Mouse (Mus musculus): ENCODE measurements around the gene Abcc4. TPM values are rescaled to one million over a fixed set of nuclear protein-coding genes. Genes with fewer than 3 reads are reported as not detected.
"Not testable (repeated sequence)": the region's sequence is repeated elsewhere in the genome, so short reads cannot be mapped to it uniquely, and the experiment has no call there.

Gene Abcc4
- total RNA-seq, 2 experiments from 2014 or later: 10.7 to 11.6 TPM

DNA sequence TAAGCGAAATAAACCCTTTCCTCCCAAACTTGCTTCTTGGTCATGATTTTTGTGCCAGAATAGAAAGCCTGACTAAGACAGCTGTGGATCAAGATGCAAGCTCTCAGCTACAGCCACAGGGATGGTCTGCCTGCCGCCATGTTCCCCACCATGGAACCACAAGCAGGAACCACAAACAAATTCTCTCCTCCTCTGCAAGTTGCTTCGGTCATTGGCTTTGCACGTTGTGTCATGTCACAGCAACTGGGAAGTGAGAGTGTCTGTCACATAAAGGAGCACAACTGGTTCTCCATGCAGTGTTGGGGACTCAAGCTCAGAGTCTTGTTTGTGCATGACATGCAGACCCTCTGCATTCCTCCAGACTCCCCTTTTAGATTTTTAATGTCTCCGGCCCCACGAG is 20.4 kb downstream of the Abcc4 start:
- intact Hi-C loops (cut with DNase I): no loop called here
- no peak for DNase-seq

DNA sequence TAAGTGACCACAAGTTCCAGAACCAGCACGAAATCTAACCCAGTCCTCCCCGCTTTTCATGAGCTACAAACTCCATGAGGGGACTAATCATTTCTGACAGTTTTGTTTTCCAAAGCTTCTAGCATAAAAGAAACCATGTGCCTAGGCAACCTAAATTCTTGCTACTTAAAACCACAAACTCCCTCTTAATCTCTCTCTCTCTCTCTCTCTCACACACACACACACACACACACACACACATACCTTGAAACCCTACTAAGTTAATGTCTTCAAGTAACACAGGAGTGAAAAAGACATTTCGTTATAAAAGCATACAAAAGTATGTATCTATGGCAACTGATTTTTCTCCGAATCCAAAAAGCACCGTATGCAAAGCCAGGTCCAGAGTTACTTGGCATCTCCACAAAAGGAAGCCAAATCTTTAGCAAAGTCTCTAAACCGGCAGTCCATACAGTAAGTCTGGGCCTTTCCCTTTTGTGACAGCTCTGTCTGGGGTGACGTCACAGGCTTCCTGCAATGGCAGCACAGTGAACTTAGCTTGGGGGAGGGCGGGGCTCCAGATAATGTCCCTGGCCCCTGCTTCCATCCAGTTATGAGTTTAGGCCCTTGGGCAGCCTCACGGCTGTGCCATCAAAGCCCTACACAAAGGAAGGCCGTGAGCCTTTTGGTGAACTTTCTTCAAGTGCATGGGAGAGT is 23.5 kb downstream of the Abcc4 start:
- DNase-seq: no peak
- intact Hi-C loops (cut with DNase I): loop anchor here (5.0 kb wide), 1 partner anchor 45 kb away; no protein-coding TSS in a partner anchor

DNA sequence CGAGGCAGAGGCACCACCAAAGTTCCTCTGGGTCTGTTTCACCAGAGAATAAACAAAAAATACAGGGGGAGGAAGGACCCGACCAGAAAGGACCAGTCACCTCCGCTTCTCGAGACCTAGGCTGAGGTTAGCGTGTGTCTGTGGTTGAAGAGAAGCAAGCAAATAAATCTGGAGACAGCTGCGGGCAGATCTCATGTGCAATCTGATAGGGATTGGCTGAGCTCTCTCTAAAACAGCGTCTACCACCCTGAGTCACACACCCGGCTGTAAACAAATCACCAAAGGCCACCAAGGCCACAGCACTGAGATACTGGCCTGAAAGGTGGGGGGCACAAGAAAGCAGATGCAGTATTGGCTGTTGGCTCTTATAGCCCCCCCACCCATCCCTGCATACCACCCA is 24.9 kb downstream of the Abcc4 start:
- DNase-seq: no peak
- intact Hi-C loops (cut with DNase I): loop anchor here (5.0 kb wide), 1 partner anchor 44 kb away; no protein-coding TSS in a partner anchor

DNA sequence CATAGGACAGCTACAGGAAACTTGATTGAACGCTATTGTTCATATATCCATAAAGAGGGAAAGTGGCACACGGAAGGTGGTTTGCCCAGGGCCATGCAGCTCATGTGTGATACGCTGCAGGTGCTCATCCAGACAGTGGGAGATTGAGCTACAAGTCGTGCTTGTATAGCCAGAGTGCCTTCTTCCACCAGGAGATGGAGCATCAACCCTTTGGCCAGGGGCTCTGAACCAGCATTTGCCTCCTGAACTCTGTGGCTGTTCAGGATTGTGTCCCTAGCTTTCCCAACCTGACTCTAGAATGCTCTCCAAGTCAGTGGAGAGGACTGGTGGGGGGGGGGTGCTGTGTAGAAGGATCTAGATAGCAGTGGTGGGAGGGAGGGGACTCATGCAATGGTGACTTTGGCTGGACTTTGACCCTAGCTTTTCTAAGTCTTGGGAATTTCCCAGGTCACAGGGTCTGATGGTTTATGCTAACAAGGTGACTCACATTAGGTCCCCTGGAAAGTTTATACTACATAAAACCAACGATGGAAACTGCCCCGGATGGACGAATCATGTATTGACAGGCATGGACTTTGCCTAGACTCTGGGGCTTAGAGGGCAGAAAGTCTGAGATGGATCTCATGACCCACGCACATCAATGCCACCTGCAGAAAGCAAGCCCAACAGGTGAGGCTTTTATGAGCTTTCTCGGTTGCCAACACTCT is 27.6 kb downstream of the Abcc4 start:
- intact Hi-C loops (cut with DNase I): no loop called here
- no peak for DNase-seq

DNA sequence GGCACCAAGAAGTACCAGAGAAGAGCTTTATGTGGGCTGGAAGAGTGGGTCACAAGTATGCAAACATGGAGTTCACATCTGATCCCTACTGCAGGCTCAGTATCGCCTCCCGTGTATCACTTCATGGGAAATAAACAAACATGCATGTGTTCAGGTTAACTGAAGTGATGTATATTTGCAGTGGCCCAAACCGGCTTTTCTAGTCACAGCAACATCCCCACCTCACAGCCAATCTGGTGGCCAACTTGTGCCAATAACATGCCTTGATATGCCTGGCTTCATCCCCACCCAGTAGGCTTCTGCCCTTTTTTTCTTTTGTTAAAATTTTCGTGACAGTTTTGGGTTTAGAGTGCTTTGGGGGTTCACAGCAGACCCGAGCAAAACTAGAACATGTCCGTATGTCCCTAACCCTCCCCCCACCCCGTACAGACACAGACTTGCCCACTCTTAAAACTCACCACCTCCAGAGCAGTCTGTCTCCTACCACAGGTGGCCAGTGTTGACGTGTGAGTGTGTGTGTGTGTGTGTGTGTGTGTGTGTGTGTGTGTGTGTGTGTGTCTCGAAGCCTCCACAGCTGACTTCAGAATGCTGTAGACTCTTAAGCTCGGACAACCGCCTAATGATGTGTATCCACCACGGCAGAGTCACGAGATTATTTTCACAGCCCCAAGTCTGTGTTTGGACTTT is 29.6 kb downstream of the Abcc4 start:
- intact Hi-C loops (cut with DNase I): no loop called here
- DNase-seq: no peak

DNA sequence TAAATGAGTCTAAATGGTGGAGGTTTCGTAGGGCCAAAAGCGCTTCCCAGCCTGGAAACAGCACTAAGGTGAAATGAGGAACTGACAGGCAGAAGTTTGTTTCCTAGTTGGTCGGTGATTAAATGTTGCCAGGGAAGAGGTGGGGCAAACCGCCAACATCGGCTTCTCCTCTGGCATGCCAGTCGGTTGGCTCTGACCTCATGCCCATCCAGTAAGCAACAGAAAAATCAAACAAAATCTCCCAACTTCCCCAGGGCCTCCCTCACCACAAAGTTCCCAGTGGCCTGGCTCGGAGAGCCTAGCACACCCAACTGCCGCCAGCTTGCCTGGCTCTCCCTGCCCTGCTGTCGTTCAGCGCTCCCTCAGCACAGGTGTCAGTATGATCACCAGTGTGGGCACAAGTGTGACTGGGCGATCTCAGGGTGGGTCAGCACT is 31.3 kb downstream of the Abcc4 start:
- intact Hi-C loops (cut with DNase I): no loop called here
- DNase-seq: no peak

DNA sequence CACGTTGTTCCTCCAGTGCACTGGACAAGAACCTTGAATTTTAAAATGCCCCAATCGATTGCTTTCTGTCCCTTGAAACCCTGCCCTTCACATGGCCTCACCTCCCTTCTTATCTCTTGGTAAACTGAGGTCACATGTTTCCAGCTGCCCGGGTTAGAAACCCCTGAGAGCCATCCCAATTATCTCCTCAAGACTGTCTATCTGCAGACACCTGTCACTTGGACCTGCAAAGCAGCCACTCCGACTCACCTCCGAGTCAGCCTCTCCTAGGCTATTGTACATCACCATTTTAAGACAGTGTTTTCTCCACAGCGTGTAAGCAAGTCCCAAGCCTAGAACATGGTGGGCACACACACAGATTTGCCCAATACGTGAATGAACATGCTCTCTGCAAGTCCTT is 31.8 kb downstream of the Abcc4 start:
- intact Hi-C loops (cut with DNase I): no loop called here
- DNase-seq: no peak

DNA sequence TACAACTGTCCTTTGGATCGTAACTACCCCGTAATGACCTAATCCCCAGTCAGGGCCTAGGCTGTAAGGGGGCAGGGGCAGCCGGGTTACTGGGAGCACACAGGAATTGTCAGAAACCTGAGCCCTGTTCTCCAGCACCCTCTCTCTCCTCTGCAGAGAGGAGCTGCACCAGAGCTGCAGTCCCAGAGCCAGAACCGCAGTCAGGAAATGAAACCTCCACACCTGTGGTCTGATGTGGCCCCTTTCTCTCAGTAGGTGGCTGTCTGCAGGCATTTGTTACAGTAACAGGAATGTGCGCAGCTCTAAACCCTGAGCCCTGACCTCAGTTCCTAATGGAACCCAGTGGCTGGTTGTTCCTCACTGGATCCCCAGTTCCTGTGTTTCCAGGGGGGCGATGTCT is 32.5 kb downstream of the Abcc4 start:
- DNase-seq: no peak
- intact Hi-C loops (cut with DNase I): no loop called here

DNA sequence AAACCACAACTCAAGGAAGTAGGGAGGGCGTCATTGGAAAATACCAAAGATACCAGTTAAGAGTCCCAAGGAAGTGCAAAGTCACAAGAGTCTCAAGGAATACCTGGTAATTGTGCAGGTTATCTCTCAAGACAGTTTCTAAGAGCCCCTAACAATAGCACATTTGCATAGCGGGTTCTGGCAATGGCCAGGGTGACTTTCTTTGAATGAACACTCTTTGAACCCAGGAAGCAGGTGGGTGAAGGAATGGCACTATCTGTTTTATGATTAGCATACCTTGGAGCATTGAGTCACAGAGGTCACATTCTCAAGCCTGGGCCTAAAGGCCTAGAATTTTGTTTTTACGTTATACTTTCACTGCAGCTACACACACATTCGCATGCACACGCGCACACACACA is 33.1 kb downstream of the Abcc4 start:
- intact Hi-C loops (cut with DNase I); DNase-seq: not testable (repeated sequence)

DNA sequence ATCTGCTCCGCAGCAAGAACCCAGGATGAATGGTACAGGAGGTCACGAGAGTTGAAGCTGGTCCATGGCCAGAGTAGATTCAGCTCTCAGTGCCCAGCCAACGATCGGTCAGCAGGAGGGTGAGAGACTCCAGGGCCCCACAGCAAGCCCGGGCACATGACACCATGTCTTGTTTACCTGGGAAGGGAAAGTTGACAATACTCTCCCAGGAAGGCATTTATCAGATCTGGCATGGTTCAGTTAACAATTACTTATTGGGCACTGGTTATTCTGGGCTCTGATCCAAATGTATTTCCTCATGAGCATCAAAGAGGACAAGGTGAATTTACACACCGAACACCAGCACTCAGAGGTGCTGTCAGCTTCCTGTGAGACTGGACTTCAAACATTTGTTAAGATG is 38.5 kb downstream of the Abcc4 start:
- intact Hi-C loops (cut with DNase I): no loop called here
- DNase-seq: no peak

DNA sequence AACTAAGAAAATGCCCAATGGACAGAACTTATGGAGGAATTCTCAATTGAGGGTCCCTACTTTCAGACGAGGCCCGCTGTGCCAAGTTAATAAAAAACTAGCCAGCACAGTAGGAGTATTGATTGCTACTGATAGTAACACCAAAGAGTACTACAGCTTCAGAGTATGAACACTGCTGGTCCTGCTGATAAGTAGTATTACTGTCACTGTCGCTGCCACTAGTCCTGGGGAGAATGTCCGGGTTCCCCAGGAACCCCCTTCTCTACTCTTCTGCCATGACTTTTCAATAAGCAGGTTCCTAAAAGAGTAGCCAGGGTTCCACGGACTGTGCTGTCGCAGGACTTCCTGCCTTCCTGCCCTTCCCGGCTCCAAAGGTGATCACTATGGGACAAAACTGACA is 41.4 kb downstream of the Abcc4 start:
- DNase-seq: no peak
- intact Hi-C loops (cut with DNase I): no loop called here

DNA sequence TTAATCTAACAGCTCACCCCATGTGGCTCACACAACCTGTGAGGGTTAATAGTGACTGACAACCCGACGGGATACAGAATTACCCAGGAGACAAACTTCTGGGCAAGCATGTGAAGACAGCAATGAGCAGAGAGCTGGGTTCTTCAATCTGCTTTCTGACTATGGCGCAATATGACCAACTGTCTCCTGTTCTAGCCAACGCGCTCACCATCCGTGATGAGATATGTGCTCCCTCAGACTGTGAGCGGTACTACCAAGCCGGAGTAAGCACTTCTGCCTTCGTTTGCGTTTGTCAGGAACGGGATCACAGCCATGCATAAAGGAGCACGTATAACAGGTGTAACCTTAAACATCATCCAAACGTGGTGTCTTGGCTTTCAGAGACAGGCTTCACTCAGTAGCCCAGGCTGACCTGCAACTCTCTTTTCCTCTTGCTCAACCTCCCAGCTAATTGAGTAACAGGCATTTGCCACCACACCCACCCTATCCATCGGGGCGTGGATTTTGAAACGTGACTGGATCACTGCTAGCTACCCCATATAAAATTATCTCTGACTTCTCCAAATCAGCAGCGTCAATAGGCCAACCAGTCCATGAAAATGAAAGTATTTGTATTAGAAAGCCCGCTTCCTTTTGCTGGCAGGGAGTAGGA is 43.3 kb downstream of the Abcc4 start:
- intact Hi-C loops (cut with DNase I): no loop called here
- DNase-seq: no peak

DNA sequence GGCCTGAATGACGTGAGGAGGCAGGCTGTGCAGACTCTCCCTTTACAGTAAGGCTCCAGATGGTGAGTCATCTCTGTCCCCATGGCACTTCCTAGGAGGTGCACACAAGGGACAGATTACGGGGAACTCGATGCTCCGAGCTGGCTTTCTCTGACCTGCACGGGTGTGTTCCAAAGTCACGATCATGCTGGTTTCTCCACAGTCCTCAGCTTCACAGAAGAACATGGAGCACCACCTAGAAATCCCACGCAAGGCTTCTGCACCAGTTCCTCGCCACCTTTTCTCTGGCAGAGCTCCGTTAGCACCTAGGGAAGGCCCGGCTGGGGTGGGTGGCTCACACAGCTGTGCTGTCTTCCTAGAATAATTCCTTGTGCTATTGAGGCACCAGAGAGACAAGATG is 43.9 kb downstream of the Abcc4 start:
- intact Hi-C loops (cut with DNase I): no loop called here
- no peak for DNase-seq

DNA sequence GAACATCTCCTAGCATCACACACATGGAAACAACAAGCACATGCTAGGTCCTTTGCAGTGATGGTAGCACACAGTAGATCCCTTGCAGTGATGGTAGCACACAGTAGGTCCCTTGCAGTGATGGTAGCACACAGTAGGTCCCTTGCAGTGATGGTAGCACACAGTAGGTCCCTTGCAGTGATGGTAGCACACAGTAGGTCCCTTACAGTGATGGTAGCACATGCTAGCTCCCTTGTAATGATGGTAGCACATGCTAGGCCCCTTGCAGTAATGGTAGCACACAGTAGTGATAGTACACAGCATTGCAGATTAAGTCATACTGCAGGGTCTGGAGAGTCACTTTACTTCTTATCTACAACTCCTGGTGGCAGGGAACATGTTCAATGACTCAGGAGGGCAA is 46.8 kb downstream of the Abcc4 start:
- intact Hi-C loops (cut with DNase I): no loop called here
- no peak for DNase-seq

DNA sequence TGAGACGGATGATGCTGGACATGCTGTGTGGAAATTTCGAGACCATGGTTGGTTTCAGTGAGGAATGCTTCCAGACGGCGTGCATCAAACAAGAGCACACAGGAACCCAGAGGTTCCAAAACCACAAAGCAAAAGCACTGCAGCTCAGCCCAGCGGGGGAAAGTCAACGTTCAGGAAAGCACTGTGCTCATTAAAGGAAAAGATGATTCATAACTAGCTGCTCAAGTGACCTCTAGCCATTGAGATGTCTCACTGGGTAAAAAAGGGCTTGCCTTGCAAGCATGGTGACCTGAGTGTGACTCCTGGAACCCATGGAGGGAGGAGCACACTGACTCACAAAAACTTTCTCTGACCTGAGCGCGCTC is 47.7 kb downstream of the Abcc4 start:
- no peak for DNase-seq
- intact Hi-C loops (cut with DNase I): no loop called here

DNA sequence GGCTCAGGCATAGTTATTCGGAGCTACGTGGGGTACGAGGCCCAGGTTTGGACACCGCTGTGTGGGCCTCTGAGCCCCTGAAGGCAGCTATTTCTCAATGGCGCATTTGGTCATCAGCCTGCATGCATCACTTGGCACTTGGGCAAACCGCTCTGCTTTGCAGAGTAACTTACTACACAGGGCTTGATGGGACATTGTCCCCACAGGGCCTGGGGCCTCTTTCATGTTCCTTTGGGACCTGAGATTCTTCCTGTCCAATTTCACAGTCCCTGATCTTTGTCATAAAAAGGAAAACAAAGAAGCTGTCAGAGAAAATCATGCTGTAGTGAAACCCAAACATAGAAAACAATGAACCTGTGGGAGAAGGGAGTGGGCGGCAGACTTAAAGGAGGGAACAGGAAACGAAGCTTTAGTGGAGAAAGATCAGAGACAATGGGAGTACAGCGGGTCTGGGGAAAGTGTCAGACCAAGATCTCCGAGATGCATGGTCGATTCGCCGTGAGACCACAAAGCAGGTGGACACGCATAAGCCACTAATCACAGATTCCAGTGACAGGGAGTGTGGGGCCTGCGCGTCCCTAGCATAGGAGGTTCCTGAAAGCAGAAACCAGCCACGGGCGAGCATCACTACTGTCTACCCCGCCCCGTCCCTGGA is 48.2 kb downstream of the Abcc4 start:
- intact Hi-C loops (cut with DNase I): no loop called here
- DNase-seq: no peak

DNA sequence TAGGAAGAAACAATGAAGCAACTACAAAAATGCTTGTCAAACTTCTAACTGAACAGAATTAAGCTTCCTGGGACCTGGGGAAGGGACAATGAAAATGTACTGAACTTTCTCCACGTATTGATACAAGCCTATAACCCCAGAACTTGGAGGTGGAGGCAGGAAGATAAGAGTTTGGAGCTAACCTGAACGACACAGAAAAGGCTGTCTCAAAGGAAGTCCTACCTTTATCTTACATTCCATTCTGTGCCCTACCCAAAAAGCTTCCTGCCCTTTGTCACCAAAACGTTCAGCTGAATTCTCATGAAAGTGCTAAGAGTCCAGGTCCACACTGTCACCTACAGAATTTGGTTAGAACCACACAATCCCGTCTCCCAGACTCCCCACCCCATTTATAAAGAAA is 48.8 kb downstream of the Abcc4 start:
- intact Hi-C loops (cut with DNase I): no loop called here
- no peak for DNase-seq

DNA sequence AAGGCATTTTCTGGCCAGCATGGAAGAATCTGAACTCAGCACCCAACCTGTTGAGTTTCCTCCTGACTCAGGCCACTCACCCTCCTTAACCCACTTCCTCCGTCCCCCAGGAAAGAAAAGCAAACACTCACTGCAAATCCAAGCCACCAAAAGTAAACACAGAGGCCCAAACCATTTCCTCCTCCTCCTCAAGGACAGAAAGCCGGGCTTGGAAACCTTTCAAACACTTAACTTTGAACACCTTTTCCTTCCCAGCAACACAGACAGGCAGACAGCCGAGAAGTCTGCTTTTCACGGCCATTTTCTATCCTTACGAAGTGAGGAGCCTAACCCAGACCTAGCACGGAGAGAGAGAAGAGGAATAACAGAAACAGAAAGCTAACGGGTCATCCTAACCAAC is 50.0 kb downstream of the Abcc4 start:
- DNase-seq: no peak
- intact Hi-C loops (cut with DNase I): no loop called here

DNA sequence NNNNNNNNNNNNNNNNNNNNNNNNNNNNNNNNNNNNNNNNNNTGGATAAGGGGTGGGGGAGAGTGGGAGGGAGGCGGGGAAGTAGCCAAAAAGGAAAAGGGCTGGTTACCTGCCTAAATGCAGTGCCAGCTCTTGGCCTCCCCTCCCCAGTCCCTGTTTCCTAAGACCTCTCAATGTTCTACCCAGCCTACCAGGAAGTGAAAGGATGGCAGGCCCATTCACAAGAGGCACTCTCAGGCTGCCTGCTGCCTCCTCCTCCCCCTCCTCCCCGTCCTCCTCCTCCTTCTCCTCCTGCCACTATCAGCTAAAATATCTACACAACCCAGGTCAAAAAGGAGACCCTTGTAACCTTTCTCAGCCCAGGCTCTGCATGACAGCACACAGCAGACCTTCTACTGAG is 51.1 kb downstream of the Abcc4 start:
- DNase-seq: no peak
- intact Hi-C loops (cut with DNase I): no loop called here

DNA sequence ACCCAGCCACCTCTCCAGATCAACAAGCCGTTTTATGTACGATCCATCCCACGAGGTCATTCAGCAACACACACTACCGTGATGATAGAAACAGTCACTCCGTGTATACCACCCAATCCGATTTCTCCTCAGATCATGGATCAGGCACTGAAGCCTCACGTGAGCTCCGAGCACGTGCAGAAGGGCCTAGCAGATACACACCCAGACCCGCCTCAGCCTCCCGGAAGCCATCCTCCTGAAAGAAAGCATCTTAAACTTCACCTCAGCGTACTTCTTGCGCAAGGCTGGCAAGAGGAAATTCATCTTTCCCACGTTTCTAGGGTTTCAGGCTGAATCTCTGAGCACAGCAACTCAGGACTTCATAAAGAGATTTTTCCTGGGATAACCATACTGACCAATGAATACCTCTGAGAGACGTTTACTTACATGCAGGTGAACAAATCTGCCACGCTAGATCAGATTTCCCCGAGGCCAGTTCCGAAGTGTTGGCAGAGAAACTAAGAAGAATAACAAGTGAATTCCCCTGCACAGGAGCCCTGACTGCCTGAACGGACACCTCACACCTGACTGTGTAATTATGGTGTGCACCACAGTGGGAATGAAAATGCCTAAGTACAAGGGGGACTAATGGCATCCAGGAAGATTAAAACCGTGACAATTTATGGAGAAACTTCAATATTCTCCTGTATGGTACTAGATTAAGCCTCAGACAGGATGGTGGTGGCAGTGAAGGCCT is 54.1 kb downstream of the Abcc4 start:
- intact Hi-C loops (cut with DNase I): no loop called here
- no peak for DNase-seq
